Mouse (Mus musculus) CH12.LX (cell line): ENCODE results near the gene Spats2. TPM values are rescaled to one million over a fixed set of nuclear protein-coding genes. Genes with fewer than 3 reads are reported as not detected.

Experiments
- DNase-seq: peaks from one replicate; pipeline ENCODE4 v3.0.0-alpha.2; 2013; ENCODE audit errors: extremely low read depth
- H3K27ac ChIP-seq: 2 replicates; pipeline ENCODE4 v1.5.1; 2012; ENCODE audit warnings: low read depth, mild to moderate bottlenecking, control low read depth, moderate library complexity; ENCODE audit not compliant: insufficient read depth
- H3K27me3 ChIP-seq: replicated peaks from 2 replicates; pipeline ENCODE3; 2012; ENCODE audit warnings: inconsistent platforms
- H3K36me3 ChIP-seq, 2 experiments: replicated peaks in 1 of 2; 2 replicates each; pipeline versions ENCODE3 to v1.6.1; 2012; ENCODE audit warnings: inconsistent platforms in 1 of 2, low read length in 1 of 2, mild to moderate bottlenecking in 1 of 2, mixed read lengths in 1 of 2, moderate library complexity in 1 of 2; ENCODE audit not compliant: control insufficient read depth in 1 of 2, insufficient read depth in 1 of 2
- H3K4me1 ChIP-seq, 2 experiments: 2 replicates each; pipeline ENCODE4 v1.6.1; 2012; ENCODE audit warnings: inconsistent platforms in 1 of 2, moderate library complexity in 1 of 2; ENCODE audit not compliant: insufficient read depth in 2 of 2, control insufficient read depth in 1 of 2
- H3K4me2 ChIP-seq: 2 replicates; pipeline ENCODE4 v1.6.1; 2012; ENCODE audit warnings: low read depth, mild to moderate bottlenecking, control low read depth; ENCODE audit not compliant: poor library complexity, insufficient read depth, severe bottlenecking
- H3K4me3 ChIP-seq, 3 experiments: fragments of 150-350 bp in 1 of 3; sonication (generic) in 1 of 3; replicated peaks in 1 of 3; 2 replicates each; pipeline versions ENCODE3 to v1.5.1; 2011 to 2012; ENCODE audit warnings: low read depth in 2 of 3, low read length in 2 of 3, mild to moderate bottlenecking in 2 of 3, moderate library complexity in 2 of 3, control low read depth in 1 of 3, improper control_type of control experiment in 1 of 3, inconsistent platforms in 1 of 3, mixed read lengths in 1 of 3; ENCODE audit not compliant: poor library complexity in 1 of 3
- H3K79me2 ChIP-seq: replicated peaks from 2 replicates; pipeline ENCODE4 v1.6.1; 2012; ENCODE audit warnings: mild to moderate bottlenecking, moderate library complexity; ENCODE audit not compliant: control insufficient read depth, poor library complexity, insufficient read depth, severe bottlenecking; ENCODE audit errors: extremely low read depth
- H3K9ac ChIP-seq: 2 replicates; pipeline ENCODE4 v1.6.1; 2012; ENCODE audit warnings: low read depth, mild to moderate bottlenecking, control low read depth, moderate library complexity; ENCODE audit not compliant: insufficient read depth
- H3K9me3 ChIP-seq: replicated peaks from 2 replicates; pipeline ENCODE3; 2012; ENCODE audit warnings: low read length, inconsistent platforms, mixed read lengths
- CHD1 ChIP-seq: IDR thresholded peaks from 2 replicates; pipeline ENCODE4 v1.6.1; 2012; ENCODE audit warnings: low read depth, low read length, improper control_type of control experiment, inconsistent platforms
- CTCF ChIP-seq, 2 experiments: IDR thresholded peaks in 1 of 2; conservative IDR thresholded peaks in 1 of 2; 2 replicates each; pipeline ENCODE4 v1.5.1; 2011 to 2012; ENCODE audit warnings: low read depth in 2 of 2, low read length in 2 of 2, improper control_type of control experiment in 1 of 2, inconsistent platforms in 1 of 2, mild to moderate bottlenecking in 1 of 2, moderate library complexity in 1 of 2
- E2F4 ChIP-seq: IDR thresholded peaks from 2 replicates; pipeline ENCODE4 v1.6.1; 2011; ENCODE audit warnings: low read depth, low read length, improper control_type of control experiment; ENCODE audit not compliant: insufficient replicate concordance
- ELF1 ChIP-seq: IDR thresholded peaks from 2 replicates; pipeline ENCODE4 v1.6.1; 2014; ENCODE audit warnings: low read depth, mild to moderate bottlenecking, inconsistent platforms, low read length, improper control_type of control experiment
- EP300 ChIP-seq: IDR thresholded peaks from 2 replicates; pipeline ENCODE4 v1.6.1; 2011; ENCODE audit warnings: low read length, improper control_type of control experiment
- GABPA ChIP-seq: IDR thresholded peaks from 2 replicates; pipeline ENCODE4 v1.6.1; 2012; ENCODE audit warnings: low read depth, low read length, improper control_type of control experiment, inconsistent platforms; ENCODE audit not compliant: insufficient replicate concordance
- IRF4 ChIP-seq: IDR thresholded peaks from 2 replicates; pipeline ENCODE4 v1.6.1; 2014; ENCODE audit warnings: low read depth, mild to moderate bottlenecking, inconsistent platforms, low read length, improper control_type of control experiment
- MEF2A ChIP-seq: IDR thresholded peaks from 2 replicates; pipeline ENCODE4 v1.6.1; 2014; ENCODE audit warnings: low read depth, mild to moderate bottlenecking, inconsistent platforms, low read length, improper control_type of control experiment, borderline replicate concordance
- MXI1 ChIP-seq: IDR thresholded peaks from 2 replicates; pipeline ENCODE4 v1.6.1; 2011; ENCODE audit warnings: mild to moderate bottlenecking, low read depth, low read length, improper control_type of control experiment
- MYC ChIP-seq: IDR thresholded peaks from 2 replicates; pipeline ENCODE4 v1.6.1; 2011; ENCODE audit warnings: low read depth, mild to moderate bottlenecking, improper control_type of control experiment, low read length
- NELFE ChIP-seq: IDR thresholded peaks from 2 replicates; pipeline ENCODE4 v1.6.1; 2011; ENCODE audit warnings: low read depth, low read length, improper control_type of control experiment
- PAX5 ChIP-seq: IDR thresholded peaks from 2 replicates; pipeline ENCODE4 v1.6.1; 2012; ENCODE audit warnings: low read length, inconsistent platforms, mixed read lengths
- POLR2AphosphoS2 ChIP-seq: IDR thresholded peaks from 2 replicates; pipeline ENCODE4 v1.6.1; 2011; ENCODE audit warnings: low read depth, low read length, improper control_type of control experiment
- SIN3A ChIP-seq: IDR thresholded peaks from 2 replicates; pipeline ENCODE4 v1.6.1; 2012; ENCODE audit warnings: low read length, improper control_type of control experiment, inconsistent platforms
- TBP ChIP-seq: conservative IDR thresholded peaks from 2 replicates; pipeline ENCODE4 v1.6.1; 2011; ENCODE audit warnings: low read depth, low read length, improper control_type of control experiment
- TCF12 ChIP-seq: IDR thresholded peaks from 2 replicates; pipeline ENCODE4 v1.6.1; 2014; ENCODE audit warnings: low read depth, mild to moderate bottlenecking, inconsistent platforms, low read length, improper control_type of control experiment
- UBTF ChIP-seq: IDR thresholded peaks from 2 replicates; pipeline ENCODE4 v1.6.1; 2012; ENCODE audit warnings: low read depth, mild to moderate bottlenecking, inconsistent platforms, low read length, improper control_type of control experiment, moderate library complexity
- USF2 ChIP-seq: conservative IDR thresholded peaks from 2 replicates; pipeline ENCODE4 v1.6.1; 2011; ENCODE audit warnings: low read depth, low read length, improper control_type of control experiment
- ZKSCAN1 ChIP-seq: IDR thresholded peaks from 2 replicates; pipeline ENCODE4 v1.6.1; 2012; ENCODE audit warnings: low read depth, inconsistent platforms, low read length, improper control_type of control experiment, borderline replicate concordance
- ZMIZ1 ChIP-seq: IDR thresholded peaks from 2 replicates; pipeline ENCODE4 v1.6.1; 2012; ENCODE audit warnings: low read depth, mild to moderate bottlenecking, inconsistent platforms, low read length, improper control_type of control experiment
- ZNF384 ChIP-seq: IDR thresholded peaks from 2 replicates; pipeline ENCODE4 v1.6.1; 2012; ENCODE audit warnings: low read depth, low read length, improper control_type of control experiment, inconsistent platforms
- dilution Hi-C: fragments of 300-500 bp; cut with MboI; formaldehyde crosslinking; loops from 2 replicates; pipeline ENCODE4 v1.14.3; 2020; ENCODE audit warnings: low sequenced_read_pairs; ENCODE audit not compliant: extremely low pct_unique_long_range_greater_than_20kb, extremely low pct_ligation_motif_present
- in situ Hi-C: fragments of 300-500 bp; cut with MboI; formaldehyde crosslinking; loops from 3 replicates; pipeline ENCODE4 v1.14.3; 2019; ENCODE audit warnings: low sequenced_read_pairs, low pct_ligation_motif_present, low pct_unique_long_range_greater_than_20kb, mixed read lengths
- polyA plus RNA-seq: library from polyadenylated mRNA; unstranded; fragments of >175 nt; gene quantifications from 2 replicates; pipeline ENCODE4 v1.2.1, GENCODE M21; 2012; ENCODE audit warnings: low read depth; ENCODE audit not compliant: insufficient read length
- total RNA-seq, 2 experiments: library from RNA; depleted of rRNA; stranded (reverse); fragments of 300-350 nt in 1 of 2; fragments of >200 nt in 1 of 2; gene quantifications; 2 replicates each; pipeline ENCODE4 v1.2.3; 2012 to 2014

Gene Spats2
- total and polyA plus RNA-seq, 3 experiments = 26.5 to 81.0 (median 68.3) TPM

- peak; percentile 77 for TF ChIP-seq MYC
- TF ChIP-seq PAX5 = no peak
- no peak for TF ChIP-seq MEF2A
- peak; percentile 66; the same call in 1 of the 2 replicates for TF ChIP-seq NELFE
- no peak for TF ChIP-seq CHD1
- TF ChIP-seq ZNF384 = no peak
- TF ChIP-seq CTCF (conservative IDR thresholded peaks at IDR 0.05 in 1 of 2, IDR thresholded peaks at IDR 0.05 in 1 of 2; ENCODE audit: low read depth in 2 of 2, low read length in 2 of 2) = no peak
- peak; percentile 62; the same call in 1 of the 2 replicates for TF ChIP-seq MXI1
- TF ChIP-seq UBTF = peak; percentile 71; the same call in 1 of the 2 replicates
- TF ChIP-seq SIN3A = peak; percentile 71
These were observed 532 bp downstream of the Spats2 start (continued) for GRCm38 (mm10) chr15:99126081-99126815.

DNA sequence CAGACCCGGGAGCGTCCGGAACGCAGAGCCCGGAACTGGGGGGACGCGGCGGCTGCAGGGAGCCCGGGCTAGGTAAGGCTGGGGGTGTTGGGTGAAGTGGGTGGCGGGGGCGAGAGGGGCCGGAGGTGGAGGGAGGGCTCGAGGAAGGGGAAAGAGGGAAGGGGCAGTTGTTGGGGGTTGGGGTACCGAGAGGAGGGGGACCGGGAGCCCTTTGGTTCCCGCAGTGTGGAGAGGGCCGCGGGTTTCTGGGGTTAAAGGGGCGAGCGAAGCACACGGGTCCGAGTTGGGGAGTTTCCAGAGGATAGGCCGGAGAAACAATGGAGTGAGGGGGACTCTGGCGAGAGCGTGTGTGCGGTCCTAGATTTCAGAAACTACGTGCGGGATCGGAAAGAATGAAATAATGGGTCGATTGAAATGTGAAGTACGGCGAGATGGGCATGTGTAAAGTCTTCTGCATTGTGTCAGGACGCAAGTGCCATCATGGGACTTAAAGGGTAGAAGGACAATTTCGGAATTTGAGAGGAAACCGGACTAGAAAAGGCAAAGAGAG is 1.2 kb downstream of the Spats2 start:
- Histone ChIP-seq H3K27ac (no peak overlapping the region), H3K79me2 (peaks cover 22% of the 10 kb centered on the region), H3K9me3 (no peaks in the 10 kb centered on the region), H3K4me1 (peaks cover 0 to 68% of the 10 kb centered on the region in 2 experiments; a peak in 3 of 4 replicates), H3K4me3 (peak overlapping the region; percentile 77 to 91 (median 85)), H3K36me3 (peaks cover 0 to 28% of the 10 kb centered on the region in 2 experiments), H3K27me3 (no peaks in the 10 kb centered on the region), H3K9ac (peak overlapping the region; percentile 88), H3K4me2 (peak overlapping the region; percentile 79; the same call in 1 of the 2 replicates)
- TF ChIP-seq NELFE (0 out of 2 replicates have a peak, but pooled peaks have one; percentile 1), CHD1 (0 out of 2 replicates have a peak, but pooled peaks have one; percentile 23), E2F4 (no peak), ZKSCAN1 (no peak), EP300 (no peak), TCF12 (no peak), GABPA (no peak), ZMIZ1 (no peak), USF2 (no peak), IRF4 (no peak), MEF2A (no peak), POLR2AphosphoS2 (no peak), TBP (no peak), ELF1 (0 out of 2 replicates have a peak, but pooled peaks have one; percentile 16)
- in situ Hi-C loops (no loop called here), dilution Hi-C loops (no loop called here)
- DNase-seq = peak; percentile 34
